Comparison of ENCODE assay signal across 8 mouse cellular contexts in genomic region chr12:37773681-37774357, GRCm38 (mm10). TPM values are rescaled to one million over a fixed set of nuclear protein-coding genes. Genes with fewer than 3 reads are reported as not detected.
DNase-seq lines count a peak whose midpoint lies in the region; ATAC-seq and TF ChIP-seq lines count a peak whose summit lies in the region.

No protein-coding gene starts in this region.

- peak; percentile 18; the same call in 1 of the 2 replicates for TF ChIP-seq CTCF in liver, embryonic 14.5 days (IDR thresholded peaks at IDR 0.05; ENCODE audit: low read depth)

- no peak overlapping the region for H3K27ac ChIP-seq in liver, embryonic 14.5 days
- no peak overlapping the region for H3K27ac ChIP-seq in liver, embryonic 11.5 days (ENCODE audit: low read depth, low read length)
- H3K27ac ChIP-seq in heart, embryonic 14.5 days (replicated peaks in 1 of 2; ENCODE audit: control insufficient read depth in 1 of 2, insufficient read depth in 1 of 2, low read depth in 2 of 2, low read length in 2 of 2), result no peak overlapping the region
- no peak overlapping the region for H3K27ac ChIP-seq in stomach, embryonic 14.5 days (ENCODE audit: low read length)

- DNase-seq in liver, embryonic 14.5 days (ENCODE audit: low read depth in 3 of 3, low spot score in 3 of 3), result peak in 1 of 3 experiments; percentile 1
- no peak for DNase-seq in liver, embryonic 11.5 days (ENCODE audit: low spot score)
- peak; percentile 74 for DNase-seq in embryo, embryonic 10 days (ENCODE audit: low spot score)
- DNase-seq in large intestine, adult 2 months (ENCODE audit: low read depth, low spot score), result peak; percentile 3
- no peak for DNase-seq in testis, postnatal 14 days (ENCODE audit: low spot score)

- 16% methylated on average over 8 of the region's 8 CpGs for WGBS in liver, embryonic 14.5 days (ENCODE audit: insufficient replicate concordance)
- WGBS in liver, embryonic 11.5 days, result 17% methylated on average over 8 of the region's 8 CpGs
- 15% methylated on average over 8 of the region's 8 CpGs for WGBS in heart, embryonic 14.5 days
- WGBS in large intestine, adult 2 months, result 18% methylated on average over 8 of the region's 8 CpGs
- 17% methylated on average over 8 of the region's 8 CpGs for WGBS in stomach, embryonic 14.5 days

- H3K4me1 ChIP-seq in liver, embryonic 14.5 days (replicated peaks; ENCODE audit: control insufficient read depth in 2 of 2, insufficient read depth in 2 of 2, low read length in 1 of 2), result no peaks in the 10 kb centered on the region
- no peaks in the 10 kb centered on the region for H3K4me1 ChIP-seq in liver, embryonic 11.5 days (replicated peaks; ENCODE audit: control insufficient read depth, insufficient read depth, low read length)
- H3K4me1 ChIP-seq in heart, embryonic 14.5 days (ENCODE audit: control insufficient read depth in 2 of 2, insufficient read depth in 2 of 2, low read length in 2 of 2), result no peaks in the 10 kb centered on the region
- no peaks in the 10 kb centered on the region for H3K4me1 ChIP-seq in stomach, embryonic 14.5 days (ENCODE audit: control insufficient read depth, insufficient read depth, low read length)

- TF ChIP-seq EP300 in liver, embryonic 14.5 days (IDR thresholded peaks at IDR 0.05; ENCODE audit: low read depth), result no peak

- no peak for ATAC-seq in liver, embryonic 14.5 days (ENCODE audit: insufficient read depth)
- no peak for ATAC-seq in liver, embryonic 11.5 days (replicated peaks; ENCODE audit: low FRiP score)
- ATAC-seq in heart, embryonic 14.5 days (ENCODE audit: insufficient number of reproducible peaks, insufficient read depth, low FRiP score, low read depth), result no peak
- ATAC-seq in megakaryocyte progenitor cell, adult 5-6 weeks (replicated peaks; ENCODE audit: poor library complexity), result peak; percentile 72
- no peak for ATAC-seq in stomach, embryonic 14.5 days (ENCODE audit: insufficient number of reproducible peaks, insufficient read depth, low FRiP score, low read depth)

- no peaks in the 10 kb centered on the region for H3K36me3 ChIP-seq in liver, embryonic 14.5 days (replicated peaks; ENCODE audit: control insufficient read depth, insufficient read depth, low read depth)
- H3K36me3 ChIP-seq in liver, embryonic 11.5 days (ENCODE audit: control insufficient read depth, insufficient read depth, low read length), result no peaks in the 10 kb centered on the region
- H3K36me3 ChIP-seq in heart, embryonic 14.5 days (ENCODE audit: control insufficient read depth, insufficient read depth, low read length), result no peaks in the 10 kb centered on the region
- H3K36me3 ChIP-seq in stomach, embryonic 14.5 days (ENCODE audit: control insufficient read depth, insufficient read depth, low read length), result no peaks in the 10 kb centered on the region

- no peak overlapping the region for H3K9ac ChIP-seq in liver, embryonic 14.5 days (replicated peaks)
- no peak overlapping the region for H3K9ac ChIP-seq in liver, embryonic 11.5 days (ENCODE audit: low read depth, low read length)
- H3K9ac ChIP-seq in heart, embryonic 14.5 days (ENCODE audit: low read length), result no peak overlapping the region
- H3K9ac ChIP-seq in stomach, embryonic 14.5 days (replicated peaks; ENCODE audit: low read depth, low read length), result no peak overlapping the region

- H3K27me3 ChIP-seq in liver, embryonic 14.5 days (ENCODE audit: control insufficient read depth, insufficient read depth, low read length), result no peaks in the 10 kb centered on the region
- H3K27me3 ChIP-seq in liver, embryonic 11.5 days (replicated peaks; ENCODE audit: control insufficient read depth, insufficient read depth, low read length), result no peaks in the 10 kb centered on the region
- H3K27me3 ChIP-seq in heart, embryonic 14.5 days (ENCODE audit: control insufficient read depth, insufficient read depth, low read length), result no peaks in the 10 kb centered on the region
- H3K27me3 ChIP-seq in stomach, embryonic 14.5 days (ENCODE audit: control insufficient read depth, insufficient read depth, low read length), result no peaks in the 10 kb centered on the region

- H3K9me3 ChIP-seq in liver, embryonic 14.5 days (ENCODE audit: control insufficient read depth, low read length), result no peaks in the 10 kb centered on the region
- H3K9me3 ChIP-seq in liver, embryonic 11.5 days (ENCODE audit: control insufficient read depth, low read length), result no peaks in the 10 kb centered on the region
- no peaks in the 10 kb centered on the region for H3K9me3 ChIP-seq in heart, embryonic 14.5 days (ENCODE audit: control insufficient read depth, low read length)
- H3K9me3 ChIP-seq in stomach, embryonic 14.5 days (ENCODE audit: control insufficient read depth, low read depth, low read length), result no peaks in the 10 kb centered on the region

- H3K4me3 ChIP-seq in liver, embryonic 14.5 days (ENCODE audit: insufficient read depth in 1 of 2, low read depth in 2 of 2, low read length in 2 of 2), result no peak overlapping the region
- no peak overlapping the region for H3K4me3 ChIP-seq in liver, embryonic 11.5 days (ENCODE audit: low read depth, low read length)
- H3K4me3 ChIP-seq in heart, embryonic 14.5 days (ENCODE audit: control insufficient read depth in 1 of 2, insufficient read depth in 1 of 2, low read depth in 1 of 2, low read length in 2 of 2), result no peak overlapping the region; a peak in 1 of 4 replicates
- no peak overlapping the region for H3K4me3 ChIP-seq in stomach, embryonic 14.5 days (ENCODE audit: low read depth, low read length)

- no peak overlapping the region for H3K4me2 ChIP-seq in liver, embryonic 14.5 days (ENCODE audit: low read depth)
- H3K4me2 ChIP-seq in liver, embryonic 11.5 days, result no peak overlapping the region
- peak overlapping the region; percentile 51 for H3K4me2 ChIP-seq in heart, embryonic 14.5 days (ENCODE audit: low read length)
- peak overlapping the region; percentile 13; the same call in 1 of the 2 replicates for H3K4me2 ChIP-seq in stomach, embryonic 14.5 days (replicated peaks; ENCODE audit: low read depth, low read length)

RNA-seq across cellular contexts. Expression of gene Dgkb, which starts 43.7 kb away (rescaled TPM):
- polyA plus RNA-seq in liver, embryonic 14.5 days (2012; rRNA removed), result 0.01 and 0.03 TPM in 2 replicates
- polyA plus RNA-seq in liver, embryonic 14.5 days (2014; fragmentation: Nextera tagmentation; extraction: Ambion mirVana), result not detected in 2 replicates
- polyA plus RNA-seq in liver, embryonic 11.5 days (2014; fragmentation: Nextera tagmentation; extraction: Ambion mirVana), result 0.12 and 0.41 TPM in 2 replicates
- polyA plus RNA-seq in heart, embryonic 14.5 days (2014; fragmentation: Nextera tagmentation; extraction: Ambion mirVana), result 0.35 and 0.41 TPM in 2 replicates
- 1.5 and 2.2 TPM in 2 replicates for polyA plus RNA-seq in large intestine, adult 2 months (2012; rRNA removed)
- total RNA-seq in megakaryocyte progenitor cell, adult 5-6 weeks (2015), result not detected in 2 replicates
- not detected in 2 replicates for total RNA-seq in megakaryocyte progenitor cell, adult 5-6 weeks (2017)
- 1.2 and 1.6 TPM in 2 replicates for polyA plus RNA-seq in stomach, embryonic 14.5 days (2014; fragmentation: Nextera tagmentation; extraction: Ambion mirVana)

Comparison
In these comparisons a context has a peak if more than half of its experiments do, and no peak if none do; other contexts are left out.
1. DNase-seq: peak in embryo, embryonic 10 days (single experiment) and large intestine, adult 2 months (single experiment); none in liver, embryonic 11.5 days (single experiment) and testis, postnatal 14 days (single experiment).
2. H3K4me2 ChIP-seq: peak in heart, embryonic 14.5 days (single experiment) and stomach, embryonic 14.5 days (single experiment); none in liver, embryonic 14.5 days (single experiment) and liver, embryonic 11.5 days (single experiment).